Mouse (Mus musculus) right cerebral cortex, adult 2 months (tissue): ENCODE measurements around the gene Zfp1.
A peak's percentile ranks its signal among the peaks of the same experiment; 100 is the strongest.

Experiments
- DNase-seq, 2 experiments: peaks; one replicate each; pipeline ENCODE4 v3.0.0; 2021 to 2022; ENCODE audit warnings: low spot score in 2 of 2

Gene Zfp1

DNA sequence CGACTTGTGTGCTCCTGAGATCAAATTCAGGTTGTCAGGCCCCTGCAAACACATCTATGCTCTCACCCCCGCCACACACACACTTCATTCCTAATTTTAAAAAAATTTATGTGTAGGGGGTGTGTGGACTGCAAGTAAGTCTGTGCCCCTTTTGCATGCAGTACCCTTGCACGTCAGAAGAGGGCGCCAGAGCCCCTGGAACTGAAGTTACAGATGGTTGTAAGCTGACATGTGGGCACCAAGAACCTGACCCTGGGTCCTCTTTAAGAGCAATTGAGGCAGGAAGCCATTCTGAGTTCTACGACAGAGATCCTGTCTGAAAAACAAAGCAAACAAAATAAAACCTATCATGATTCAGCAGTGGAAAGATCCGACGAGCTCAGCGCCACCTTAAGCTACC lies 33.0 kb downstream of the Zfp1 start:
- no peak for DNase-seq

- peak; percentile 56 to 72 for DNase-seq
Measured at GRCm38 (mm10) chr8:111678111-111678510, 34.9 kb downstream of the Zfp1 start.

DNA sequence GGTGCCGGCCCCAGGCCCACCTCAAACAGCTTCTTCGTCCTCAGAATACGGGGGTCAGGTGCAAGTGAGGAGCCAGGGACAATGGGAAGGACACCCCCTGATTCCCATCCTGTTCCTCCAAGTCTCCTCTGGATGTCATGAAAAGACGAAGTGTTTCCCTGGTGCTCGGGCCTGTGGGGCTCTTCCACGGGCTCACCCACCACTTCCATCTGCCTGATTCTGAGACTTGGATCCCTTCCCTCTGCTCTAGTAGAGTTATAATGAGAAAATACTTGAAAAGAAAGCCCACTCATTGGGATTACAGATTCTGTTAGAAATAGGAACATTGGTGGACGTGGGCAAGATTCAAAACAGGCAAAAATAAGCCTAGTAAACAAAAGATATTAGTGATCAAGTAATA lies 35.6 kb downstream of the Zfp1 start:
- peak; percentile 49 to 50 for DNase-seq

DNA sequence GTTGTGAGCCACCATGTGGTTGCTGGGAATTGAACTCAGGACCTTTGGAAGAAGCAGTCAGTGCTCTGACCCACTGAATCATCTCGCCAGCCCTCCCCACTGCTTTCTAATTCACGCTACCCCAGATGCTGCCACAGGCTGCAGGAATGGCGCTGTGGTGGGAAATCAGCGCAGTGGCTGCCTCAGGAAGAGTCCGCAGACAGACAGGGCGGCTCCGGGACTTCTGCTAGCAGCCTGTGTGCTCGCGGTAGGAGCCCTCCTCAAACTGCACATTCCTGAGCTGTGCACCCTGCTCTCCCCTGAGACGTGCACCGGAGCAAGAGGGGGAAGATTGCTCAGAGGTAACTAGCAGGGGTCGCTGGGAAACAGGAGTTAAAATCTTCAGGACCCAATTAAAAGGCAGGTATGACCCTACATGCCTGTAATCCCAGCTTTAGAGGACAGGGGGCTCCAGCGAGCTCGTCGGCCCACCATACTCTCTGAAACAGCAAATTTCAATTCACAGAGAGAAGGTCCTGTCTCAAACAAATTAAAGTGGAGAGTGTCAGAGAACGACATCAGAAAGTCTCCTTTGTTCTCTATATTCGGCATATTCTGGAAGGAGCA lies 37.3 kb downstream of the Zfp1 start:
- no peak for DNase-seq

GRCm38 (mm10) chr8:111681153-111681552 lies 38.0 kb downstream of the Zfp1 start:
- no peak for DNase-seq

DNA sequence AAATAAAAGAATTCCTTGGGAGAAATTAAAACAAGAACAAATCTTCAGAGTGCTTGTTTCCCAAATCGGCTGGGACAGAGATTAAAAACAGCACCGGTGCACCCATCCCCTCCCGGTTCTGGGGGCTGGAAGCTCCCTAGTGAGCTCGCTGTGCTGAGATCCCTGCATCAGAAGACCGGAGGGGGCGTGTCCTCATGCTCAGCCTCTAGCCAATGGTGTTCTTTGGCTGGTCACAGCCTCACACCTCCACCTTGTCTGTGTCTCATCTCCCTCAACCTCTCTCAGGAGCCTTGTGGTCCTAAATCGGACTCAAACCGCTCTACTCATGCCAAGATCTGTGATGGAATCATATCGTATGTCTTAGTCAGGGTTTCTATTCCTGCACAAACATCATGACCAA lies 39.3 kb downstream of the Zfp1 start:
- no peak for DNase-seq

DNA sequence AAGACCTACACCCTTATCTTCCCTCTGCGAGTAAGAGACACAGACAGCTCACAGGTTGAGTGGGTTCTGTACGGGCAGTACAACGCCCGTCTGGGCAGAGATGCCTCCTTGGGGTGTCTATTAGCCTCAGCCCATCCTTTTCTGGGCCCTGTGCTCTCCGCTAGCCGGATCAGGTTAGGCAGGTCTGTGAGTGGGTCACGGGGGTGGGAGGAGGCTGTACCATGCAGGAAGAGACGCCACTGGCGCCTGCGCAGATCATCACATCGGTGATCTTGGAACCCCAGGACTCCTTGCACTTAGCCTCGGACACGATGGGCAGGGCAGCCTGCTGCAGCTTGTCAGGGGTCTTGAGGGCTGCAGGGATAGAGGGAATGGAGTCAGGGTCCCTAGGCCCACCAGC lies 43.7 kb downstream of the Zfp1 start:
- DNase-seq = no peak

DNA sequence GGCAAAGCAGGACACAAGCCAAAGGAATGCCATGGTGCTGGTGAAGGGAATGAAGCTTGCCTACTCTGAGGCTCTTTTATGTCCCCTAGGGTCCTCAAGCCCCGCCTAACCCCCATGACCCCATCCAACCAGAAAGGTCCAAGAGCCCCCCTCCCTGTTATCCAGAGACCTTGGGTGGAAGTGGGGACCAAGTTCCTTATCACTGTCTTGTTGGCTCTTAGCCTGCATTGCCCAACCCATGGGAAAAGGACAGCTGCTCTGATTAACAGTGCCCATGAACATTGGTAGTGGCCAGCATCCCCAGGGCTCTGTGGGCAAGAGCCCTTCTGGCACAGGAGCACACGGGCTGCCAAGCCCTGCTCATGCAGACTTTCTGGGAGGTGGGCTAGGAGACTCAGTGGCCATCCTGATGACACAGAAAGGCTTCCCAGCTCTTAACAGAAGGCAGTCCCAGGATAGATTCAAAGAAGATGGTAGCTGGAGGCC lies 47.8 kb downstream of the Zfp1 start, which contains the start of gene Ctrb1:
Gene Ctrb1 (minus strand): TSS at position 51 of the 486 bp plus-strand sequence.
- no peak for DNase-seq

- no peak for DNase-seq
Measured at GRCm38 (mm10) chr8:111693261-111693741, 50.1 kb downstream of the Zfp1 start.

DNA sequence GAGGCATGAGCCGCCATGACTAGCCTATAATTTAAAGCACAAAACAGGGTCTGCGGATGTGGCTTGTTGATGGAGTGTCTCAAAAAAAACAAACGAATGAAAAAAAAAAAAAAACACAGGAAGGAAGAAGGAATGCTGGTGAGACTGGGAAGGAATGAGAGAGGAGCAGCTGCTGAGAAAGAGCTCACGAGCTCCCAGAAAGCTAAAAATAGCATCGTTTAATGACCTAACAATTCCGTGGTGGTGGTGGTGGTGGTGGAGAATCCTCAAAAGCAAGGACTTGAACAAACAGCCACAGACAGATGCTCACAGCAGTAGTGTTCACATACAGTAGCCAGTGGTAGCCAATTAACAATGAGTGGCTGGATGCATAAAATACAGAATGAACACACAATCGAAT lies 52.2 kb downstream of the Zfp1 start:
- no peak for DNase-seq

DNA sequence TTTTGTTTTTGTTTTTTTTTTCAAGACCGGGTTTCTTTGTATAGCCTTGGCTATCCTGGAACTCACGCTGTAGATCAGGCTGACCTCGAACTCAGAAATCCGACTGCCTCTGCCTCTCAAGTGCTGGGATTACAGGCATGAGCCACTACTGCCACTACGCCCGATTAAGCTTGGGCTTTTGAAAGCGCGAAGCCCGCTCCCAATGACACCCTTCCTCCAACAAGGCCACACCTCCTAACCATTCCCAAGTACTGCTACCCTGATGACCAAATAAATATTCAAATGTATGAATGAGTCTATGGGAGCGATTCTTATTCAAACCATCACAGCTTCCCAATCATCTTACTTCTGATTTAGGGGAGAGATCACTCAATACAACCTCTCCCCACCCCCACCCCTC lies 54.5 kb downstream of the Zfp1 start:
- DNase-seq = no peak

- no peak for DNase-seq
Measured at GRCm38 (mm10) chr8:111699035-111699434, 55.8 kb downstream of the Zfp1 start.

DNA sequence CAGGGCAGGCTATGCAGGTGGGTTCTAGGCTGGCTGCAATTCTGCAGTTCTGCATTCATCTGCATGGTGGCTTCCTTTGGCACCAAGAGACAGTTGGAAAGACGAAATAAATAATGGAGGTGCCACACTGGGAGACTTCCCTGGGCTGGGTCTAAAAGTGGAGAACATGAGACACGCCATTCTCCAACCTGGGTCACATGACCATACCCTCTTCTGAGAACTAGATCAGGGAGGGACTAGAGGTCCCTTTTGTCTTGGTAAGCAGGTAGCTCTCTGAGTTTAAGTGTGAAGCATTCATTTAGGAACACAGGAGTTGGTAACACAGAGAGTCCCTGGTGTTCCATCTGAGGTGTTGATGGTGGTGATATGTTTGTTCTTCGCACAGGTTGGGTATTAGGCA lies 57.0 kb downstream of the Zfp1 start:
- no peak for DNase-seq

DNA sequence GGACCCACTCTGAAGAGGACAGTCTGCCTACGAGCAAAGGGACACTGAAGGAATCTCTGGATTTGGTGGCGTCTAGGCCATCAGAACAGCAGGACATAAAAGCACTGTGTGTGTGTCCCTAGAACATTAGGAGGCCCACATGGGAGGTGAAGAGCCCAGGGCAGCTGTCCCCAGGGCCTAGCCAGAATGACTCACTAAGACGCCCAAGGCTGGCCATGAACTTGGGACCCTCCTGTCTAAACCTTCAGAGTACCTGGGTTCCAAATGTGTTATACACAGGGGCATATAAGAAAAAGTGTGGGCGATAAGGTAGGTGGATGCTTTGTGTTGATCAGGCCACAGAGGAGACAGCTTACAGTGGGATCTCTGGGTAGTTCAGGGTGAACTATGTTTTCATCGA lies 57.5 kb downstream of the Zfp1 start:
- no peak for DNase-seq

DNA sequence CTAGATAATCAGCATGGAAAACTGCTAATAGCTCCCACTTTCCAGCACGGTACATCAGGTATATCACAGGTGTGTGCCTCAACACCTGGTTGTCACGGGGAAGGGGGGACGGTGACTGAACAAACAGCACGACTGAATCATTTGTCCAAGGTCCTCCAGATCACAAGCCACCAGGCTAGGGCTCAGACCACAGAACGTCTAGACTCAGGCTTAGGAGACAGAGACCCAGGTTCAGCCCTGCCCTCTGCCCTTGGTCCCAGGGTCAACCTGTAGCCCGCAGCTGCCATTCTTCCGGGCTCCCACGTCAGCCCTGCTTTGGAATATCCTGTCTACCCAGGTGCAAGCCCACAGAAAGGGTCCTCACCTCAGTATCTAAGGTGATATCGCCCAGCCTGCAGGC lies 58.2 kb downstream of the Zfp1 start:
- DNase-seq = no peak

GRCm38 (mm10) chr8:111704585-111704984 lies 61.4 kb downstream of the Zfp1 start:
- no peak for DNase-seq

- no peak for DNase-seq
Measured at GRCm38 (mm10) chr8:111705222-111705621, 62.0 kb downstream of the Zfp1 start.

DNA sequence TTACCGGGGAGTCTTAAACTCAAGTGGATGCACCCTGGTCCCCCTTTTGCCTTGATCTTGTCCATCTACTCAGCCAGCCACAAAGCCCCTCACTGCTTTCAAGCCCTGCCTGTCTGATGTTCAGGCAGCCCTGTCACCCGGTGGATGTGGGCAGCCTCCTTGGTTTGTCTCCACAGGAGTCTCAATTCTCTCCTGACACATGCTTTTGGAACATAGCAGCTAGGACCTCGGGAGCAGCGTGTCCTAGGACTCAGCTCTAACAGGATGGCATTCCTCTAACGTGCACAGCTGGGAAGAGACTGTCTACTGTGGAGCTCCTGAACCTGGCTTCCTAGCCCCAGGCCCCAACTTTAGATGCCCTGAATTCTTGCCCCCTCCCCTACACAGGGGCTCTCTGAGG lies 62.5 kb downstream of the Zfp1 start:
- DNase-seq = no peak

DNA sequence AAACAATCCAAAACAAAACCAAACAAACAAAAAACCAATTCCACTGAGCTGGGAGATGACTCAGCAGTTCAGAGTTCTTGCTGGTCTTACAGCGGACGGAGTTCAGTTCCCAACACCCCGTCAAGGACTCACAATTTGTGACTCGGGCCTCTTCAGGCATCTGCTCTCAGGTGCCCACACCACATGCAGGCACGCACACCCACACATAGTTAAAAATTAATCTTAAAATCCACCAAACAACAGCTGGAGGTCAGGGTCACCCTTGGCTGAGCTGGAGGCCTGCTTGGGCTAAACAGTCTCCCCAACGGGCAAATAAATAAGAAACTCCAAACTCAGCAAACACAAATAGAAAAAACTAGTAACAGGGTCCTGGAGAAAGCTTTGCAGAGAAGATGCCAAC lies 65.1 kb downstream of the Zfp1 start:
- DNase-seq = no peak

DNA sequence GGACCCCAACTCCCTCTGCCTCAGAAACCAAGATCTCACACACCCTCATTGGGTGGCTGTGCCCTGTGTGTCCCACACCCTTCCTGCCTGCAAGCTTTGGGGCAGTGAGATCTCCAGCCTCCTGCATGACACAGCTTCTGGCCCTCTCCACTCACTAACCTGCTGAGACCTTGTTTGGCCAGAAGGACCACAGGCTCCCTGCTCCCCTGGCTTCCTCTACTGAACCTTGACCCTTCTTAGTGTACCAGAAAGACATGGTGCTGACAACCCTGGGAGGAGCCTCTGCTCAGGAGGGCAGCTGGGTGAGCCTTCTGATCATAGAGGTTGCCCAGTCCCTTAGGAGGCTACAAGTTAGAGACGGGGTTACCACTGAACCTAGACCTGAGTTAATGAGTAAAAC lies 66.0 kb downstream of the Zfp1 start:
- no peak for DNase-seq

GRCm38 (mm10) chr8:111710777-111711485 lies 67.7 kb downstream of the Zfp1 start:
- no peak for DNase-seq

DNA sequence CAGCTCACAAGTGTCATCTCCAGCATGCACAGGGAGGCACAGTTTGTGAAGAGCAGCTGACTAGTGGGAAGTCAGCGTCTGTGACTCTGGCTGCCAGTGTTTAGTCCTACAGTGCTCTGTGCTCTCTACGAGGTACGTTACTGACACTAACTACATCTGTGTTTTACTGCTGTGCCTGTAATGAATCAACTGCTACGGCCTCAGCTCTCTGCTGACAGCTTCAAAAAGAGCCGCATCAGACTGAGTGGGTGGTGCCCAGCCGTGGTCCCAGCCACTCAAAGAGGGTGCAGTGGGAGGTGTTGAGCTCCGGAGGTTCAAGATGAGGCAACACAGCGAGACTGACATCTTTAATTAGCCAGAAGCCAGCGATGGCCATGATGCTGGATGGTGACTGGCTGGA lies 68.9 kb downstream of the Zfp1 start:
- DNase-seq = peak; percentile 53 to 64

- DNase-seq = peak in 1 of 2 experiments; percentile 62
Measured at GRCm38 (mm10) chr8:111712588-111712987, 69.4 kb downstream of the Zfp1 start.
